Mouse (Mus musculus) C3H10T1/2 (cell line): ENCODE data around the gene Txnip. TPM values are rescaled to one million over a fixed set of nuclear protein-coding genes. Genes with fewer than 3 reads are reported as not detected.

Source experiments
- polyA plus RNA-seq, 2 experiments: library from polyadenylated mRNA; unstranded; fragments of >200 nt; fragmentation: generic; extraction: Trizol; gene quantifications; one replicate each; pipeline ENCODE4 v1.2.1; 2012; ENCODE audit warnings: missing spikeins in 2 of 2

Gene Txnip
- 100 to 1,000 TPM in 1 of 2 experiments, 1 to 10 TPM in 1; 4.2 to 111 TPM for polyA plus RNA-seq

DNA sequence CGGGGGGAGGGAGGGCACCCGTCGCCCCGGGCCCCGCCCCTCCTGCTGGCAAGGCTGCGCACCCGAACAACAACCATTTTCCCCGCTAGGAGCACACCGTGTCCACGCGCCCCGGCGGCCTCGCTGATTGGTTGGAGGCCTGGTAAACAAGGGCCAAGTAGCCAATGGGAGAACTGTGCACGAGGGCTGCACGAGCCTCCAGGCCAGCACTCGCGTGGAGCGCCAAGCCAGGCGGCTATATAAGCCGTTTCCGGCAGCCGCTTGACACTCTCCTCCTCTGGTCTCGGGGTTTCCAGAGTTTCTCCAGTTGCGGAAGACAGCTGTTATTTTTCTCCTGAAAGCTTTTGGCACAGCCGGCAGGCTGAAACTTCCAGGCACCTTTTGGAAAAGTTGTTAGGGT is at the start of gene Txnip:
Gene Txnip (plus strand): TSS at position 264 of the 400 bp plus-strand sequence.

DNA sequence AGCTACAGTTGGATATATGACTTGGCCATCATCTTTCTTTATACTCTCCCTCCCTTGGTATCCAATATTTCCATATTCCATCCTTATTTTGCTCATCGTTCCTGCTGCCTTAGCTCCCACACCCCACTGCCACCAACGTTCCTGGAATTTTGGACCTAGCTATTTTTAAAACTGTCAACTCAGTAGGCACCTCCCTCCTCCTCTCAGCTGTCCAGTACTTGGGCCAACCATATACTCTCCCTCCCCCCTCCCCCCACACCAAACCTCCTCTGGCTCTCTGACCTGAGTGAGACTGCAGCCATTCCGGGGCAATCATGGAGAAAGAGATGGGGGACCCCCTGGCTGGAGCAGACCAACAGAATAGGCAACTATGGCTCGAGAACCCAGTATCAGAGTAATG is 32.8 kb upstream of the Txnip start, which contains the start of gene Hfe2:
Gene Hfe2 (plus strand): TSS at position 259 of the 400 bp plus-strand sequence.

DNA sequence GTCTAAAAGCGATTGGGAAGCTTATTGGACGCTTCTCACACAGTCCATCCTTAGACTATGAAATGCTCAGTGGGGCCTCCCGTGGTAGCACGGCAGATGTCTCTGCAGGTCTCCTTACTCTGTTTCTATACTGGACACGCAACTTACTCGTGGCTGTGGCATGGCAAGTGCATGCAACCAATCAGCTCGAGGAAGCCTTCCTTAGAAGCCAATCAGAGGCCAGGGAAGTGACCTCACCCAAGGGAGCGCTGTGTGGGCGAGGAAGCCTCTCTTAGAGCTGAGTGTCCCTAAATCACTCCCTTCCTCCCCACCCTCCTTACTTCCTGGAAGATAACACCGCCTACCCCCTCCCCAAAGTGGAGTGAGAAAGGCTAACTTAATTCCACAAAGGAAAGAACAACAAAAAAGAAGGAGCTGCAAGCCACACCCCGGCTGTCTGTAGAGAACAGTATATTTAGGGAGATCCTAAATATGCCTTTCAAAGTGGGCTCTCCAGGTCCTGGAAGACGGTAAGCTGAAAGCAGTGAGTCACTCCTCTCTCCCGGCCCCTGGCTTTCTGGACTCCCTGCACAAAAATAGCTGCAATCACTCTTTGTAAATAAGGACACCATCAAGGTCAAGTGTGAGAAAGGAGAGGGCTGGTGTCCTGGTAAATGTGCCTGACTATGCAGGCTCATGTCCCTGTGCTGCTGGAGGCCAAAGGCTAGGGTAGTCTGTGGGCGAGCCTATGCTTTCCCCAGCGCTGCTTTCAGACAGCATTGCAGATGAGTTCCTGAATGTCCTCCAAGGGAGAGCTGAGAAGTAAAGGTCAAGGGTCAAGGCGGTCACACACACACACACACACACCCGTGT is 19.2 kb downstream of the Txnip start, which contains the start of gene Gm16253:
Gene Gm16253 (plus strand): TSS at position 295 of the 852 bp plus-strand sequence.

GRCm38 (mm10) chr3:96593790-96594560 is 36.2 kb downstream of the Txnip start, which contains the start of gene Polr3gl:
Polr3gl (minus strand) TSS chr3:96594181.

GRCm38 (mm10) chr3:96596228-96596707 is 38.5 kb downstream of the Txnip start, which contains the start of gene Ankrd34a:
Ankrd34a (plus strand) TSS chr3:96596636.

DNA sequence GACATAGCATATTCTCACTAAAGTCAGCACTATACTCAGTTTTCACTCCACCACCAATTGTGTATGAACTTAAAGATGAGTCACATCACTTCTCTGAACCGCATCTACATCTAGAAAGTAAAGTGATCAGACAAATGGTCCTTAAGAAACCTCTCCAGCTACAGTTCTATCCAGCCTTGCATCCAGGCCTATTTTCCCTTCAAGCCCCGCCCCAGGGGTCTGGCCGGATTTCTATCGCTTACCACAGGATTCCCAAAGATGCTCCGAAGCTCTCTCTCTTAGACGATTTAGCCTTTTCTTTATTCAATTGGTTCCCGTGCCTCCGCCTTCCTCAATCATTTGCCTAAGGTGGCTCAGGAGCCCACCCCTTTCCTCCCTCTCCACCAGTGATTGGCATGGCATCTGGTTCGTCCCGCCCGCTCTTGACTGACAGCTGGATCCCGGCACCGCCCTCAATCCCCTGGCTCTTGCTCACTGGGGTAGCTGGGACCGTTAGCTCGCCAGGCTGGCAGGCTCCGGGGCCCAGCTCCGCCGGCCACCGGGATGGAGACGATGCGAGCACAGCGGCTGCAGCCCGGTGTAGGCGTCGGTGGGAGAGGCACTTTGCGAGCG is 43.0 kb downstream of the Txnip start, which contains the start of gene Lix1l:
Gene Lix1l (plus strand): TSS at position 511 of the 612 bp plus-strand sequence.

Other genes starting within 250 kb of the Txnip start
- not detected for gene BC107364, start 105.7 kb upstream of the Txnip start, polyA plus RNA-seq
- not detected for gene Hfe2, start 32.8 kb upstream of the Txnip start, polyA plus RNA-seq
- under 1 TPM; 0.23 to 0.51 TPM for gene Gm16253, start 19.0 kb downstream of the Txnip start, polyA plus RNA-seq
- 10 to 100 TPM in 1 of 2 experiments, 1 to 10 TPM in 1; 3.2 to 21.0 TPM for gene Polr3gl, start 36.2 kb downstream of the Txnip start, polyA plus RNA-seq
- gene Ankrd34a, start 38.7 kb downstream of the Txnip start, polyA plus RNA-seq: 1 to 10 TPM in 1 of 2 experiments, under 1 TPM in 1; 0.67 to 1.1 TPM
- 10 to 100 TPM; 16.3 to 85.1 TPM for gene Lix1l, start 43.2 kb downstream of the Txnip start, polyA plus RNA-seq
- gene Rbm8a, start 72.0 kb downstream of the Txnip start, polyA plus RNA-seq: 10 to 100 TPM; 55.8 to 66.9 TPM
- gene Pex11b, start 77.4 kb downstream of the Txnip start, polyA plus RNA-seq: 10 to 100 TPM; 12.0 to 28.6 TPM
- under 1 TPM; 0.01 to 0.02 TPM for gene Gm42957, start 77.5 kb downstream of the Txnip start, polyA plus RNA-seq
- gene Itga10, start 87.6 kb downstream of the Txnip start, polyA plus RNA-seq: under 1 TPM; 0.06 to 0.67 TPM
- gene Ankrd35, start 112.2 kb downstream of the Txnip start, polyA plus RNA-seq: under 1 TPM; 0.02 to 0.08 TPM
- 10 to 100 TPM; 13.6 to 29.1 TPM for gene Pias3, start 138.4 kb downstream of the Txnip start, polyA plus RNA-seq
- 1 to 10 TPM; 2.5 to 3.8 TPM for gene Nudt17, start 150.6 kb downstream of the Txnip start, polyA plus RNA-seq
- gene Polr3c, start 169.7 kb downstream of the Txnip start, polyA plus RNA-seq: 10 to 100 TPM; 22.2 to 31.1 TPM
- gene Rnf115, start 169.7 kb downstream of the Txnip start, polyA plus RNA-seq: 1 to 10 TPM; 1.4 to 8.0 TPM